Mouse (Mus musculus) CH12.LX (cell line): ENCODE results near the gene Cmip. TPM values are rescaled to one million over a fixed set of nuclear protein-coding genes. Genes with fewer than 3 reads are reported as not detected.

Source experiments
- DNase-seq: peaks from one replicate; pipeline ENCODE4 v3.0.0-alpha.2; 2013; ENCODE audit errors: extremely low read depth
- H3K27ac ChIP-seq: 2 replicates; pipeline ENCODE4 v1.5.1; 2012; ENCODE audit warnings: low read depth, mild to moderate bottlenecking, control low read depth, moderate library complexity; ENCODE audit not compliant: insufficient read depth
- H3K27me3 ChIP-seq: replicated peaks from 2 replicates; pipeline ENCODE3; 2012; ENCODE audit warnings: inconsistent platforms
- H3K36me3 ChIP-seq, 2 experiments: replicated peaks in 1 of 2; 2 replicates each; pipeline versions ENCODE3 to v1.6.1; 2012; ENCODE audit warnings: inconsistent platforms in 1 of 2, low read length in 1 of 2, mild to moderate bottlenecking in 1 of 2, mixed read lengths in 1 of 2, moderate library complexity in 1 of 2; ENCODE audit not compliant: control insufficient read depth in 1 of 2, insufficient read depth in 1 of 2
- H3K4me1 ChIP-seq, 2 experiments: 2 replicates each; pipeline ENCODE4 v1.6.1; 2012; ENCODE audit warnings: inconsistent platforms in 1 of 2, moderate library complexity in 1 of 2; ENCODE audit not compliant: insufficient read depth in 2 of 2, control insufficient read depth in 1 of 2
- H3K4me2 ChIP-seq: 2 replicates; pipeline ENCODE4 v1.6.1; 2012; ENCODE audit warnings: low read depth, mild to moderate bottlenecking, control low read depth; ENCODE audit not compliant: poor library complexity, insufficient read depth, severe bottlenecking
- H3K4me3 ChIP-seq, 3 experiments: fragments of 150-350 bp in 1 of 3; sonication (generic) in 1 of 3; replicated peaks in 1 of 3; 2 replicates each; pipeline versions ENCODE3 to v1.5.1; 2011 to 2012; ENCODE audit warnings: low read depth in 2 of 3, low read length in 2 of 3, mild to moderate bottlenecking in 2 of 3, moderate library complexity in 2 of 3, control low read depth in 1 of 3, improper control_type of control experiment in 1 of 3, inconsistent platforms in 1 of 3, mixed read lengths in 1 of 3; ENCODE audit not compliant: poor library complexity in 1 of 3
- H3K79me2 ChIP-seq: replicated peaks from 2 replicates; pipeline ENCODE4 v1.6.1; 2012; ENCODE audit warnings: mild to moderate bottlenecking, moderate library complexity; ENCODE audit not compliant: control insufficient read depth, poor library complexity, insufficient read depth, severe bottlenecking; ENCODE audit errors: extremely low read depth
- H3K9ac ChIP-seq: 2 replicates; pipeline ENCODE4 v1.6.1; 2012; ENCODE audit warnings: low read depth, mild to moderate bottlenecking, control low read depth, moderate library complexity; ENCODE audit not compliant: insufficient read depth
- H3K9me3 ChIP-seq: replicated peaks from 2 replicates; pipeline ENCODE3; 2012; ENCODE audit warnings: low read length, inconsistent platforms, mixed read lengths
- BHLHE40 ChIP-seq: IDR thresholded peaks from 2 replicates; pipeline ENCODE4 v1.6.1; 2011; ENCODE audit warnings: mild to moderate bottlenecking, low read depth, low read length, improper control_type of control experiment
- CHD1 ChIP-seq: IDR thresholded peaks from 2 replicates; pipeline ENCODE4 v1.6.1; 2012; ENCODE audit warnings: low read depth, low read length, improper control_type of control experiment, inconsistent platforms
- CHD2 ChIP-seq: IDR thresholded peaks from 2 replicates; pipeline ENCODE4 v1.6.1; 2011; ENCODE audit warnings: low read length, improper control_type of control experiment
- CTCF ChIP-seq, 2 experiments: IDR thresholded peaks in 1 of 2; conservative IDR thresholded peaks in 1 of 2; 2 replicates each; pipeline ENCODE4 v1.5.1; 2011 to 2012; ENCODE audit warnings: low read depth in 2 of 2, low read length in 2 of 2, improper control_type of control experiment in 1 of 2, inconsistent platforms in 1 of 2, mild to moderate bottlenecking in 1 of 2, moderate library complexity in 1 of 2
- E2F4 ChIP-seq: IDR thresholded peaks from 2 replicates; pipeline ENCODE4 v1.6.1; 2011; ENCODE audit warnings: low read depth, low read length, improper control_type of control experiment; ENCODE audit not compliant: insufficient replicate concordance
- ELF1 ChIP-seq: IDR thresholded peaks from 2 replicates; pipeline ENCODE4 v1.6.1; 2014; ENCODE audit warnings: low read depth, mild to moderate bottlenecking, inconsistent platforms, low read length, improper control_type of control experiment
- ETS1 ChIP-seq: conservative IDR thresholded peaks from 2 replicates; pipeline ENCODE4 v1.6.1; 2012; ENCODE audit warnings: low read depth, mild to moderate bottlenecking, inconsistent platforms, low read length, improper control_type of control experiment, moderate library complexity
- GABPA ChIP-seq: IDR thresholded peaks from 2 replicates; pipeline ENCODE4 v1.6.1; 2012; ENCODE audit warnings: low read depth, low read length, improper control_type of control experiment, inconsistent platforms; ENCODE audit not compliant: insufficient replicate concordance
- HCFC1 ChIP-seq: IDR thresholded peaks from 2 replicates; pipeline ENCODE4 v1.6.1; 2012; ENCODE audit warnings: low read depth, mild to moderate bottlenecking, inconsistent platforms, low read length, improper control_type of control experiment
- IRF4 ChIP-seq: IDR thresholded peaks from 2 replicates; pipeline ENCODE4 v1.6.1; 2014; ENCODE audit warnings: low read depth, mild to moderate bottlenecking, inconsistent platforms, low read length, improper control_type of control experiment
- JUN ChIP-seq: IDR thresholded peaks from 2 replicates; pipeline ENCODE4 v1.6.1; 2011; ENCODE audit warnings: low read depth, mild to moderate bottlenecking, low read length, improper control_type of control experiment, moderate library complexity; ENCODE audit not compliant: insufficient read depth
- JUND ChIP-seq: conservative IDR thresholded peaks from 2 replicates; pipeline ENCODE4 v1.6.1; 2011; ENCODE audit warnings: low read depth, low read length, improper control_type of control experiment
- KAT2A ChIP-seq: IDR thresholded peaks from 2 replicates; pipeline ENCODE4 v1.6.1; 2012; ENCODE audit warnings: low read length, improper control_type of control experiment, inconsistent platforms; ENCODE audit not compliant: insufficient replicate concordance
- MAX ChIP-seq: IDR thresholded peaks from 2 replicates; pipeline ENCODE4 v1.6.1; 2011; ENCODE audit warnings: low read length, improper control_type of control experiment
- MAZ ChIP-seq: IDR thresholded peaks from 2 replicates; pipeline ENCODE4 v1.6.1; 2012; ENCODE audit warnings: low read depth, mild to moderate bottlenecking, inconsistent platforms, low read length, improper control_type of control experiment, moderate library complexity
- MEF2A ChIP-seq: IDR thresholded peaks from 2 replicates; pipeline ENCODE4 v1.6.1; 2014; ENCODE audit warnings: low read depth, mild to moderate bottlenecking, inconsistent platforms, low read length, improper control_type of control experiment, borderline replicate concordance
- NELFE ChIP-seq: IDR thresholded peaks from 2 replicates; pipeline ENCODE4 v1.6.1; 2011; ENCODE audit warnings: low read depth, low read length, improper control_type of control experiment
- NRF1 ChIP-seq: IDR thresholded peaks from 2 replicates; pipeline ENCODE4 v1.6.1; 2014; ENCODE audit warnings: low read depth, mild to moderate bottlenecking, inconsistent platforms, low read length, improper control_type of control experiment, moderate library complexity
- PAX5 ChIP-seq: IDR thresholded peaks from 2 replicates; pipeline ENCODE4 v1.6.1; 2012; ENCODE audit warnings: low read length, inconsistent platforms, mixed read lengths
- RAD21 ChIP-seq: IDR thresholded peaks from 2 replicates; pipeline ENCODE4 v1.6.1; 2011; ENCODE audit warnings: low read depth, mild to moderate bottlenecking, low read length, improper control_type of control experiment, moderate library complexity
- SIN3A ChIP-seq: IDR thresholded peaks from 2 replicates; pipeline ENCODE4 v1.6.1; 2012; ENCODE audit warnings: low read length, improper control_type of control experiment, inconsistent platforms
- SMC3 ChIP-seq: IDR thresholded peaks from 2 replicates; pipeline ENCODE4 v1.6.1; 2011; ENCODE audit warnings: low read depth, low read length, improper control_type of control experiment
- TBP ChIP-seq: conservative IDR thresholded peaks from 2 replicates; pipeline ENCODE4 v1.6.1; 2011; ENCODE audit warnings: low read depth, low read length, improper control_type of control experiment
- USF1 ChIP-seq: IDR thresholded peaks from 2 replicates; pipeline ENCODE4 v1.6.1; 2014; ENCODE audit warnings: low read depth, mild to moderate bottlenecking, inconsistent platforms, low read length, improper control_type of control experiment
- USF2 ChIP-seq: conservative IDR thresholded peaks from 2 replicates; pipeline ENCODE4 v1.6.1; 2011; ENCODE audit warnings: low read depth, low read length, improper control_type of control experiment
- ZC3H11A ChIP-seq: IDR thresholded peaks from 2 replicates; pipeline ENCODE4 v1.6.1; 2012; ENCODE audit warnings: low read depth, mild to moderate bottlenecking, inconsistent platforms, low read length, improper control_type of control experiment
- ZNF384 ChIP-seq: IDR thresholded peaks from 2 replicates; pipeline ENCODE4 v1.6.1; 2012; ENCODE audit warnings: low read depth, low read length, improper control_type of control experiment, inconsistent platforms
- dilution Hi-C: fragments of 300-500 bp; cut with MboI; formaldehyde crosslinking; loops from 2 replicates; pipeline ENCODE4 v1.14.3; 2020; ENCODE audit warnings: low sequenced_read_pairs; ENCODE audit not compliant: extremely low pct_unique_long_range_greater_than_20kb, extremely low pct_ligation_motif_present
- in situ Hi-C: fragments of 300-500 bp; cut with MboI; formaldehyde crosslinking; loops from 3 replicates; pipeline ENCODE4 v1.14.3; 2019; ENCODE audit warnings: low sequenced_read_pairs, low pct_ligation_motif_present, low pct_unique_long_range_greater_than_20kb, mixed read lengths
- polyA plus RNA-seq: library from polyadenylated mRNA; unstranded; fragments of >175 nt; gene quantifications from 2 replicates; pipeline ENCODE4 v1.2.1, GENCODE M21; 2012; ENCODE audit warnings: low read depth; ENCODE audit not compliant: insufficient read length
- total RNA-seq, 2 experiments: library from RNA; depleted of rRNA; stranded (reverse); fragments of 300-350 nt in 1 of 2; fragments of >200 nt in 1 of 2; gene quantifications; 2 replicates each; pipeline ENCODE4 v1.2.3; 2012 to 2014

Cmip gene
- total and polyA plus RNA-seq, 3 experiments: 5.2 to 39.0 (median 16.5) TPM

- TF ChIP-seq NELFE: no peak
- TF ChIP-seq CHD1: no peak
- peak; percentile 9; the same call in 1 of the 2 replicates for TF ChIP-seq ELF1
- TF ChIP-seq USF2: no peak
- TF ChIP-seq SMC3: no peak; the same call in 1 of the 2 replicates
- peak; percentile 90 for TF ChIP-seq ETS1
- no peak for TF ChIP-seq USF1
These were observed 215.5 kb downstream of the Cmip start (continued) for GRCm38 (mm10) chr8:117472332-117472731.

- no peak overlapping the region for H3K4me3 ChIP-seq
- dilution Hi-C loops: no loop called here
- no peaks in the 10 kb centered on the region for H3K79me2 ChIP-seq
- peak overlapping the region; percentile 64 for H3K4me2 ChIP-seq
- TF ChIP-seq MEF2A: no peak
- TF ChIP-seq USF2: no peak
- TF ChIP-seq MAX: no peak
- peak; percentile 85 for TF ChIP-seq MAZ
- no peak for TF ChIP-seq E2F4
- TF ChIP-seq CTCF (conservative IDR thresholded peaks at IDR 0.05 in 1 of 2, IDR thresholded peaks at IDR 0.05 in 1 of 2; ENCODE audit: low read depth in 2 of 2, low read length in 2 of 2): peak; percentile 50 to 94
- no peak for TF ChIP-seq CHD2
- no peak for TF ChIP-seq ETS1
- no peak for TF ChIP-seq BHLHE40
- no peak; the same call in 1 of the 2 replicates for TF ChIP-seq ZNF384
- TF ChIP-seq JUND: no peak
- TF ChIP-seq IRF4: peak; percentile 33; the same call in 1 of the 2 replicates
- no peak for TF ChIP-seq KAT2A
- no peak for TF ChIP-seq TBP
- peak; percentile 18 for TF ChIP-seq SIN3A
- TF ChIP-seq NELFE: no peak
- no peak for TF ChIP-seq NRF1
- TF ChIP-seq RAD21: peak; percentile 87
- TF ChIP-seq JUN: no peak
- peak; percentile 27; the same call in 1 of the 2 replicates for TF ChIP-seq ZC3H11A
- TF ChIP-seq GABPA: no peak
- no peak for TF ChIP-seq PAX5
- peak; percentile 23; the same call in 1 of the 2 replicates for TF ChIP-seq HCFC1
- peak; percentile 84 for TF ChIP-seq ELF1
- peak; percentile 87 for TF ChIP-seq SMC3
- no peak overlapping the region for H3K9ac ChIP-seq
- no peaks in the 10 kb centered on the region for H3K9me3 ChIP-seq
- H3K4me1 ChIP-seq: peaks cover 19 to 72% of the 10 kb centered on the region in 2 experiments
- no peaks in the 10 kb centered on the region for H3K27me3 ChIP-seq
- in situ Hi-C loops: loop anchor here (5.0 to 10.0 kb wide), 4 partner anchors 88 to 480 kb away; partner anchors contain the start of gene Gcsh
- peak; percentile 91 for DNase-seq
- H3K27ac ChIP-seq: no peak overlapping the region
- H3K36me3 ChIP-seq: no peaks in the 10 kb centered on the region
These were observed 218.1 kb downstream of the Cmip start for GRCm38 (mm10) chr8:117474944-117475343.
